Mouse (Mus musculus): ENCODE results near the gene Prlr.

DNA sequence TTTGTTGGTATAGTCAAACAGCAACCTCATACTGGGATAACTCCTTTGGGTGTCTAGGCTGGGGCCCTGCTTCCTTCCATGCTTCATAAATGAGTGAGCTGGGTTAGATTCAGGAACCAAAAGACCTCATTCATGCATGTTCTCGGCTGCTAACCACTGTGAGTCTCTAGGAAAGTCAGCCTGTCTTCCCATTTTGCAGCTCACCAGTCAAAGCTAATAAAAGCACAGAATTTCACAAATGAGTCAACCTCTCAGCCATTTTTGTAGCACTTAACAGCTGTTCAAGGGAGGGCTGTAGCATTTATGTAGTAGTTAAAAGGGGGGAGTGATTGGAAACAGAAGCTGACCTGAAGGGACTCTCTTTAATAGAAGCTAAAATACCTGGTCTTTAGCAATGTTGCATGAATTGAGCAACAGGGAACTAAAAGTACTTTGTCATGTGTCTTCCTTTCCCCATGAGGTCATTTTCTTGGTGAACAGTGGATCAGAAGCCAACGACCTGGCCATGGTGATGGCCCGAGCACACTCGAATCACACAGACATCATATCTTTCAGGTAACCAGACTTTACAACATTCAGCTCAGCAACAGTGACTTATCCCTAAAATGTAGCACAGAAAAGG lies 201.4 kb downstream of the Prlr start:
- no peak for TF ChIP-seq CTCF (IDR thresholded peaks at IDR 0.05; ENCODE audit: borderline replicate concordance, insufficient read depth, low read depth, low read length)
- TF ChIP-seq POLR2A (IDR thresholded peaks at IDR 0.05; ENCODE audit: borderline replicate concordance, insufficient read depth, low read length) = no peak

All from cerebellum, adult 2 months (tissue).